Mouse (Mus musculus) thymus, postnatal 14 days (tissue): ENCODE measurements around the gene Abhd14b.

ENCODE experiments used
- DNase-seq: peaks from one replicate; pipeline ENCODE4 v3.0.0; 2021

Abhd14b gene

GRCm38 (mm10) chr9:106461641-106462429, 14.6 kb downstream of the Abhd14b start:
- no peak for DNase-seq

- no peak for DNase-seq
Measured at GRCm38 (mm10) chr9:106462430-106462800, 15.2 kb downstream of the Abhd14b start.

GRCm38 (mm10) chr9:106463122-106464063, 16.1 kb downstream of the Abhd14b start:
- no peak for DNase-seq

GRCm38 (mm10) chr9:106464751-106465541, 17.7 kb downstream of the Abhd14b start:
- peak; percentile 38 for DNase-seq

- DNase-seq: no peak
Measured at GRCm38 (mm10) chr9:106465571-106466200, 18.4 kb downstream of the Abhd14b start, which contains the start of gene Gpr62. Gene Gpr62, minus strand, starts transcription at chr9:106465938.

GRCm38 (mm10) chr9:106466721-106467120, 19.5 kb downstream of the Abhd14b start:
- DNase-seq: no peak

GRCm38 (mm10) chr9:106467746-106468145, 20.5 kb downstream of the Abhd14b start:
- no peak for DNase-seq

- DNase-seq: no peak
Measured at GRCm38 (mm10) chr9:106469317-106469716, 22.1 kb downstream of the Abhd14b start.

GRCm38 (mm10) chr9:106469776-106470175, 22.5 kb downstream of the Abhd14b start:
- DNase-seq: no peak

- DNase-seq: no peak
Measured at GRCm38 (mm10) chr9:106470991-106471750, 23.9 kb downstream of the Abhd14b start.

GRCm38 (mm10) chr9:106471892-106472291, 24.6 kb downstream of the Abhd14b start:
- DNase-seq: no peak

- DNase-seq: no peak
Measured at GRCm38 (mm10) chr9:106472321-106472720, 25.1 kb downstream of the Abhd14b start.

- no peak for DNase-seq
Measured at GRCm38 (mm10) chr9:106473081-106473752, 26.0 kb downstream of the Abhd14b start.

GRCm38 (mm10) chr9:106473753-106474105, 26.5 kb downstream of the Abhd14b start:
- peak; percentile 13 for DNase-seq

- DNase-seq: peak; percentile 73
Measured at GRCm38 (mm10) chr9:106474456-106474855, 27.2 kb downstream of the Abhd14b start.

- DNase-seq: peak; percentile 43
Measured at GRCm38 (mm10) chr9:106475046-106475445, 27.8 kb downstream of the Abhd14b start.

- no peak for DNase-seq
Measured at GRCm38 (mm10) chr9:106475663-106476001, 28.4 kb downstream of the Abhd14b start, which contains the start of gene Rrp9. Gene Rrp9, plus strand, starts transcription at chr9:106475963.

- DNase-seq: peak; percentile 82
Measured at GRCm38 (mm10) chr9:106476002-106476923, 29.0 kb downstream of the Abhd14b start.

GRCm38 (mm10) chr9:106476924-106477484, 29.7 kb downstream of the Abhd14b start, which contains the start of gene Parp3:
Gene Parp3, minus strand, starts transcription at chr9:106476949.
- DNase-seq: peak; percentile 98
